21 mouse cellular contexts compared by ENCODE assay signal in the genomic region with DNA sequence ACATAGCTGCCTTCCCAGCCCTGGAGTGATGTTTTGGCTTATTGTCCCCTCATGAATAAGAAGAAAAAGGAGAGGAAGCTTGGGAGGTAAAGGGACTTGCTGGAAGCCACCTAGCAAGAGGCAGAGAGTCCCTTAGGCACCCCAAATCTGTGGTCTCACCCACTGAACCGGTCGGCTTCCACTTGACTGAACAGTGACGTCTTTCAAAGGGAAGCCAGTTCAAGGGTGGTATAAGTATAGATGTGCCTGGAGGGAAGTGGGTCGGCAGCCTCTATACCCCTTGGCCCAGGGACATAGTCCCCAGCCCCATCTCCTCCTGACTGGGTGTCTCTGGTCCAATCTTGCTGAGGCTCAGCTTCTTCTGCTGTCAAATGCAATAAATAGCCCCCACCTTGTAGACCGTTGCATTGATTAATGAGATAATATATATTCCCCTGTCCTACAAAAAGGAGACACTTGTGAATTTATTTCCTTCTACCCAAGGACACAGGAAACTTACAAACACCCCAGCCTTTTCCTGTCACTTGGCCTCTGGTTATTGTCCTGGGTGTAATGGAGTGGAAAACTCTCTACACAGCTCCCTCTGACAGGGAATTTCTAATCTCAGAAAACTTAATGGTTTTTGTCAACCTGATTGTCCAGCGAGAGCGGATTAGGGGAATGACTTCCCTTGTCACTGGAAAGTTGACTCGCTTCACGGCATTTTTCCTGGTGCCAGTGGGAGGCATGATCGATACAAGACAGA. TPM values are rescaled to one million over a fixed set of nuclear protein-coding genes. Genes with fewer than 3 reads are reported as not detected.
DNase-seq lines count a peak whose midpoint lies in the region; ATAC-seq lines count a peak whose summit lies in the region.
"Had no signal": no experiment of that assay in that cellular context is flagged by ENCODE, and none has a peak within 500 bp of the region (broad histone marks: within the 10 kb centered on the region; RNA-seq: fewer than 3 reads in every experiment).

No protein-coding gene starts in this region.

- WGBS in heart, embryonic 12.5 days = 52% methylated on average over 10 of the region's 10 CpGs
- 70% methylated on average over 10 of the region's 10 CpGs for WGBS in liver, embryonic 15.5 days (ENCODE audit: insufficient replicate concordance)
- WGBS in liver, embryonic 11.5 days = 72% methylated on average over 10 of the region's 10 CpGs
- WGBS in kidney, embryonic 15.5 days = 29% methylated on average over 10 of the region's 10 CpGs
- 50% methylated on average over 10 of the region's 10 CpGs for WGBS in neural tube, embryonic 15.5 days

- no peak overlapping the region for H3K27ac ChIP-seq in heart, embryonic 12.5 days (ENCODE audit: poor library complexity, severe bottlenecking)
- H3K27ac ChIP-seq in liver, embryonic 15.5 days (replicated peaks) = peak overlapping the region; percentile 33
- no peak overlapping the region for H3K27ac ChIP-seq in liver, embryonic 11.5 days (ENCODE audit: low read depth, low read length)
- H3K27ac ChIP-seq in kidney, embryonic 15.5 days = peak overlapping the region; percentile 15; the same call in 1 of the 2 replicates
- H3K27ac ChIP-seq in neural tube, embryonic 15.5 days (replicated peaks) = no peak overlapping the region
- H3K27ac ChIP-seq: forebrain, embryonic 10.5 days; heart, embryonic 10.5 days; hindbrain, embryonic 14.5 days; layer of hippocampus, adult 2 months; lung, embryonic 15.5 days; stomach, postnatal 0 days had no signal

- 0 out of 2 replicates have a peak, but pooled peaks cover 5% of the 10 kb centered on the region for H3K27me3 ChIP-seq in heart, embryonic 12.5 days (replicated peaks)
- H3K27me3 ChIP-seq in liver, embryonic 15.5 days = no peaks in the 10 kb centered on the region
- no peaks in the 10 kb centered on the region for H3K27me3 ChIP-seq in liver, embryonic 11.5 days (replicated peaks; ENCODE audit: control insufficient read depth, insufficient read depth, low read length)
- 0 out of 2 replicates have a peak, but pooled peaks cover 4% of the 10 kb centered on the region for H3K27me3 ChIP-seq in kidney, embryonic 15.5 days
- H3K27me3 ChIP-seq in splenic B cell, adult 2 months (ENCODE audit: control insufficient read depth, insufficient read depth, low read length, poor library complexity, severe bottlenecking) = no peaks in the 10 kb centered on the region
- no peaks in the 10 kb centered on the region for H3K27me3 ChIP-seq in neural tube, embryonic 15.5 days (replicated peaks)
- H3K27me3 ChIP-seq: lung, embryonic 15.5 days had no signal

- no peaks in the 10 kb centered on the region for H3K9me3 ChIP-seq in heart, embryonic 12.5 days (replicated peaks)
- H3K9me3 ChIP-seq in liver, embryonic 15.5 days (replicated peaks) = no peaks in the 10 kb centered on the region
- H3K9me3 ChIP-seq in liver, embryonic 11.5 days (ENCODE audit: control insufficient read depth, low read length) = no peaks in the 10 kb centered on the region
- no peaks in the 10 kb centered on the region for H3K9me3 ChIP-seq in kidney, embryonic 15.5 days (replicated peaks)
- no peaks in the 10 kb centered on the region for H3K9me3 ChIP-seq in neural tube, embryonic 15.5 days (replicated peaks)
- H3K9me3 ChIP-seq: forebrain, embryonic 10.5 days; G1E; heart, embryonic 10.5 days; lung, embryonic 15.5 days had no signal

- H3K4me2 ChIP-seq in heart, embryonic 12.5 days = no peak overlapping the region
- H3K4me2 ChIP-seq in liver, embryonic 15.5 days = no peak overlapping the region
- no peak overlapping the region for H3K4me2 ChIP-seq in liver, embryonic 11.5 days
- peak overlapping the region; percentile 32 for H3K4me2 ChIP-seq in kidney, embryonic 15.5 days
- H3K4me2 ChIP-seq in neural tube, embryonic 15.5 days = no peak overlapping the region
- H3K4me2 ChIP-seq: hindbrain, embryonic 14.5 days; lung, embryonic 15.5 days; midbrain, embryonic 11.5 days had no signal

- no peak overlapping the region for H3K9ac ChIP-seq in heart, embryonic 12.5 days
- no peak overlapping the region for H3K9ac ChIP-seq in liver, embryonic 15.5 days
- no peak overlapping the region for H3K9ac ChIP-seq in liver, embryonic 11.5 days (ENCODE audit: low read depth, low read length)
- no peak overlapping the region for H3K9ac ChIP-seq in kidney, embryonic 15.5 days
- H3K9ac ChIP-seq in neural tube, embryonic 15.5 days (replicated peaks) = no peak overlapping the region
- H3K9ac ChIP-seq: hindbrain, embryonic 14.5 days; lung, embryonic 15.5 days had no signal

- ATAC-seq in heart, embryonic 12.5 days (ENCODE audit: insufficient number of reproducible peaks, low FRiP score) = peak; percentile 61; the same call in 1 of the 2 replicates
- no peak for ATAC-seq in liver, embryonic 15.5 days (ENCODE audit: insufficient read depth)
- no peak for ATAC-seq in liver, embryonic 11.5 days (replicated peaks; ENCODE audit: low FRiP score)
- ATAC-seq in kidney, embryonic 15.5 days (replicated peaks; ENCODE audit: low FRiP score) = no peak; the same call in 1 of the 2 replicates
- ATAC-seq in neural tube, embryonic 15.5 days (ENCODE audit: low FRiP score) = no peak
- ATAC-seq: CD4-positive, CD25-positive, alpha-beta regulatory T cell, adult 4 months had no signal

- H3K36me3 ChIP-seq in heart, embryonic 12.5 days = no peaks in the 10 kb centered on the region
- H3K36me3 ChIP-seq in liver, embryonic 15.5 days (replicated peaks) = no peaks in the 10 kb centered on the region
- no peaks in the 10 kb centered on the region for H3K36me3 ChIP-seq in liver, embryonic 11.5 days (ENCODE audit: control insufficient read depth, insufficient read depth, low read length)
- no peaks in the 10 kb centered on the region for H3K36me3 ChIP-seq in kidney, embryonic 15.5 days
- no peaks in the 10 kb centered on the region for H3K36me3 ChIP-seq in splenic B cell, adult 2 months (ENCODE audit: control insufficient read depth, insufficient read depth, low read length, poor library complexity, severe bottlenecking)
- H3K36me3 ChIP-seq in neural tube, embryonic 15.5 days = no peaks in the 10 kb centered on the region
- H3K36me3 ChIP-seq: forebrain, embryonic 10.5 days; G1E; heart, embryonic 10.5 days; lung, embryonic 15.5 days had no signal

- peaks cover 15% of the 10 kb centered on the region for H3K4me1 ChIP-seq in heart, embryonic 12.5 days (replicated peaks)
- peaks cover 44% of the 10 kb centered on the region for H3K4me1 ChIP-seq in liver, embryonic 15.5 days (replicated peaks)
- peaks cover 8% of the 10 kb centered on the region for H3K4me1 ChIP-seq in liver, embryonic 11.5 days (replicated peaks; ENCODE audit: control insufficient read depth, insufficient read depth, low read length)
- peaks cover 22% of the 10 kb centered on the region for H3K4me1 ChIP-seq in kidney, embryonic 15.5 days
- H3K4me1 ChIP-seq in neural tube, embryonic 15.5 days = peaks cover 14% of the 10 kb centered on the region

- no peak for DNase-seq in heart, adult 9 months (ENCODE audit: low spot score in 2 of 2)
- DNase-seq in liver, embryonic 11.5 days (ENCODE audit: low spot score) = no peak
- peak; percentile 69 for DNase-seq in splenic B cell, adult 2 months (ENCODE audit: low read depth, low spot score)
- no peak for DNase-seq in cerebellum, postnatal 10 days
- DNase-seq: adrenal gland, postnatal 14 days; cerebellum, adult 11 months; cerebellum, postnatal 25 days; layer of hippocampus, postnatal 36 days had no signal

- H3K4me3 ChIP-seq in heart, embryonic 12.5 days = no peak overlapping the region
- no peak overlapping the region for H3K4me3 ChIP-seq in liver, embryonic 15.5 days (replicated peaks)
- no peak overlapping the region for H3K4me3 ChIP-seq in liver, embryonic 11.5 days (ENCODE audit: low read depth, low read length)
- H3K4me3 ChIP-seq in kidney, embryonic 15.5 days (replicated peaks) = no peak overlapping the region
- H3K4me3 ChIP-seq in neural tube, embryonic 15.5 days (replicated peaks) = no peak overlapping the region
- H3K4me3 ChIP-seq: forebrain, embryonic 10.5 days; heart, embryonic 10.5 days; layer of hippocampus, adult 2 months; lung, embryonic 15.5 days had no signal

RNA-seq across cellular contexts. Expression of a gene that starts 21.9 kb away (rescaled TPM):
- polyA plus RNA-seq in heart, embryonic 12.5 days (2016; fragmentation: Nextera tagmentation; extraction: Ambion mirVana) = 22.3 and 24.9 TPM in 2 replicates
- polyA plus RNA-seq in liver, embryonic 15.5 days (2015; fragmentation: Nextera tagmentation; extraction: Ambion mirVana) = 148 and 156 TPM in 2 replicates
- 185 and 191 TPM in 2 replicates for polyA plus RNA-seq in liver, embryonic 11.5 days (2014; fragmentation: Nextera tagmentation; extraction: Ambion mirVana)
- 32.1 and 33.3 TPM in 2 replicates for polyA plus RNA-seq in kidney, embryonic 15.5 days (2015; fragmentation: Nextera tagmentation; extraction: Ambion mirVana)
- 49.6 and 55.4 TPM in 2 replicates for polyA plus RNA-seq in neural tube, embryonic 15.5 days (2015; fragmentation: Nextera tagmentation; extraction: Ambion mirVana)

Comparison
In these comparisons a context has a peak if more than half of its experiments do, and no peak if none do; other contexts are left out.
1. H3K27ac ChIP-seq: peak in liver, embryonic 15.5 days (single experiment) and kidney, embryonic 15.5 days (single experiment); none in heart, embryonic 12.5 days (single experiment), liver, embryonic 11.5 days (single experiment) and neural tube, embryonic 15.5 days (single experiment).